Mouse (Mus musculus) macrophage (primary cell): Measurements from ENCODE around the gene Hoxc13. TPM values are rescaled to one million over a fixed set of nuclear protein-coding genes. Genes with fewer than 3 reads are reported as not detected.

Source experiments
- H3K27ac ChIP-seq: fragments of 350-480 bp; formaldehyde crosslinking; 2 replicates; pipeline ENCODE4 v1.9.0; 2021
- H3K36me3 ChIP-seq: fragments of 350-480 bp; formaldehyde crosslinking; 2 replicates; pipeline ENCODE4 v1.9.0; 2021; ENCODE audit errors: inconsistent target
- H3K4me3 ChIP-seq: fragments of 350-480 bp; formaldehyde crosslinking; 2 replicates; pipeline ENCODE4 v1.9.0; 2021; ENCODE audit errors: inconsistent target
- H3K79me2 ChIP-seq: fragments of 350-480 bp; formaldehyde crosslinking; 2 replicates; pipeline ENCODE4 v1.9.0; 2021; ENCODE audit errors: inconsistent target
- WGBS: methylation state at CpG from one replicate; pipeline ENCODE4 v1.1.7; 2026; ENCODE audit warnings: inconsistent platforms; ENCODE audit not compliant: missing documents; 5-methylcytosine and 5-hydroxymethylcytosine counted together
- polyA plus RNA-seq: library from polyadenylated mRNA; stranded (reverse); fragments of 250-400 nt; gene quantifications from 3 replicates; pipeline ENCODE4 v1.2.4, GENCODE M21; 2018; ENCODE audit warnings: inconsistent platforms
- total RNA-seq, 78 experiments: library from RNA; depleted of rRNA; stranded (reverse); fragments of 250-400 nt; gene quantifications; 1 replicate in 9 of 78; 2 replicates in 24 of 78; 3 replicates in 43 of 78; 4 replicates in 2 of 78; pipeline ENCODE4 v1.2.4; 2018; ENCODE audit warnings: inconsistent platforms in 56 of 78

The Hoxc13 gene
- not detected for total RNA-seq (2018; cell fraction: chromatin; rRNA removed)
- not detected for total RNA-seq (2018; cell fraction: cytosol; rRNA removed)
- not detected for total RNA-seq (2018; cell fraction: nucleus; rRNA removed)
- polyA plus RNA-seq, result not detected in 3 replicates

DNA sequence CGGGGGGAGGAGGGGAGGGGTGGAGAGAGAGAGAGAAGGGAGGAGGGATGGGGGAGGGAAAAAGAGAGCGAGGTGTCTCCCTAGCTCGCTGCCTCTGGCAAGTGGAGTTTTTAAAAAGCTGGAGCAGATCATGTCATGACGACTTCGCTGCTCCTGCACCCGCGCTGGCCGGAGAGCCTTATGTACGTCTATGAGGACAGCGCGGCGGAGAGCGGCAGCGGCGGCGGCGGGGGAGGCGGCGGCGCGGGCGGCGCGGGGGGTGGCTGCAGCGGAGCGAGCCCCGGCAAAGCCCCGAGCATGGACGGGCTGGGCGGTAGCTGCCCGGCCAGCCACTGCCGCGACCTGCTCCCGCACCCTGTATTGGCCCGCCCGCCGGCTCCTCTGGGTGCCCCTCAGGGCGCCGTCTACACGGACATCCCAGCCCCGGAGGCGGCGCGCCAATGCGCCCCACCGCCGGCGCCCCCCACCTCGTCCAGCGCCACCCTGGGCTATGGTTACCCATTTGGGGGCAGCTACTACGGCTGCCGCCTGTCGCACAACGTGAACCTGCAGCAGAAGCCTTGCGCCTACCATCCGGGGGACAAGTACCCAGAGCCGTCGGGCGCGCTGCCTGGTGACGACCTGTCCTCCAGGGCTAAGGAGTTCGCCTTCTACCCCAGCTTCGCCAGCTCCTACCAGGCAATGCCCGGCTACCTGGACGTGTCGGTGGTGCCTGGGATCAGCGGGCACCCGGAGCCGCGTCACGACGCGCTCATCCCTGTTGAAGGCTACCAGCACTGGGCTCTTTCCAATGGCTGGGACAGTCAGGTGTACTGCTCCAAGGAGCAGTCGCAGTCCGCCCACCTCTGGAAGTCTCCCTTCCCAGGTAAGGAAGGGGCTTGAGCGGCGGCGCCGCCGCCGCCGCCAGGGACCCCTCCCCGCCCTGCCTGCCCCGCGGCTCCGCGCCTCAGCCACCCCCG, at the start of gene Hoxc13:
Hoxc13 (plus strand) TSS at position 51 of the 959 bp plus-strand sequence.
- 7% methylated on average over 83 of the region's 88 CpGs for WGBS
- no peak within 1 kb of the TSS for H3K4me3 ChIP-seq
- no peaks in the 10 kb centered on the region for H3K79me2 ChIP-seq
- no peaks in the 10 kb centered on the region for H3K36me3 ChIP-seq
- H3K27ac ChIP-seq, result no peak within 1 kb of the TSS

DNA sequence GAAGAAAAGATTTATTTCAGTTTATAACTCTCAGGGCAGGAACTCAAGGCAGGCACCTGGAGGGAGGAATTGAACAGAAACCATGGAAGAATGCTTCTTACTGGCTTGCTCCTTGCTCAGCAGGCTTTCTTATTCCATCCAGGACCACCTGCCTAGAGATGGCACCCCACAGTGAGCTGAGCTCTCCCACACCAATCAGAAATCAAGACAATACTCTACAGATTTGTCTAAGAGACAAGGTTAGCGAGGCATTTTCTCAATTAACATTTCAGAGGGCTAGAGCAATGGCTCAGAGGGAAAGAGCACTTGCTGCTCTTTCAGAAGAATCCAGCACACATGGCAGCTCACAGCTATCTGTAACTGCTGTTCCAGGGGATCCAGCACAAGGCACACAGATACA, 35.1 kb upstream of the Hoxc13 start:
- Histone ChIP-seq H3K27ac (no peak overlapping the region), H3K36me3 (no peaks in the 10 kb centered on the region)

DNA sequence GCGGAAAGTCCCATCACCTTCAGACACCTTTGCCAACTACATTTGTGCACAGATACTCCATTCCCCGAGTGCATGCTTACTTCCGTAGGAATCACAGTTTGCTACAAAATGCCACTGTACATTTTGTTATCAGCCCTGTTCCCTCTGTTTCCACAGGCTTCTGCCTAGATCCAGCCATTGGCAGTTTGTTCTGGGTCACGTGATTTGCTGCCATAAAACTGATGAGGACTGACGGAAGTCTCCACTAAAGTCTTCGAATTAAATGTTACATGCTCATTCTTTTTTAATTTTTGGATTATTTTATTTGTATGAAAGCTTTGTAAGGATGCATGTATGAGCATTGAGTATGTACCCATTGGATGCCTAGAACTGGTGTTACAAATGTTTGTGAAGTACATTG, 25.8 kb upstream of the Hoxc13 start:
- H3K36me3 ChIP-seq, result no peaks in the 10 kb centered on the region
- H3K79me2 ChIP-seq, result no peaks in the 10 kb centered on the region
- WGBS, result 83% methylated on average over 6 of the region's 6 CpGs
- no peak overlapping the region for H3K27ac ChIP-seq
- no peak overlapping the region for H3K4me3 ChIP-seq

More for the DNA sequence above, 35.1 kb upstream of the Hoxc13 start:
- no peaks in the 10 kb centered on the region for H3K79me2 ChIP-seq
- WGBS, result 37% methylated on average over 1 of the region's 1 CpGs
- H3K4me3 ChIP-seq, result no peak overlapping the region

DNA sequence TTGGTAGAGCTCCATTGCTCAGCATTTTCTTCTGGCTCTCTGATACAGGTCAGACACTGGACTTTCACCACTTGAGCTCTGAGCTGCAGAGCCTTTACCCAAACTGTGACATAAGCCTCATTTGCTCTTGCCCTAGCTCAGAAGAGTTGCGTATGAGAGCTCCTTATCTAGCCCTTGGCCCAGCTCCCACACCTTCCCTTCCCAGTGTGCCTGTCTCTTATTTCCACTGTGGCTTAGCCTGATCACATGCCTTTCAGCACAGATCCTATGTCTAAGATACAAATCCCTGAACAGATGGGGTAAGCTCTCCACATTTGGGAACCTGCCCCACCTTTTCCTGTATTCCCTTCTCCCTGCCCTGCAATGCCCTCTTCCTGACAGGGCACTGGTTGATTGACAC, 16.0 kb upstream of the Hoxc13 start:
- no peak overlapping the region for H3K4me3 ChIP-seq
- H3K27ac ChIP-seq, result no peak overlapping the region
- H3K36me3 ChIP-seq, result no peaks in the 10 kb centered on the region
- WGBS, result 64% methylated on average over 1 of the region's 1 CpGs
- H3K79me2 ChIP-seq, result no peaks in the 10 kb centered on the region

DNA sequence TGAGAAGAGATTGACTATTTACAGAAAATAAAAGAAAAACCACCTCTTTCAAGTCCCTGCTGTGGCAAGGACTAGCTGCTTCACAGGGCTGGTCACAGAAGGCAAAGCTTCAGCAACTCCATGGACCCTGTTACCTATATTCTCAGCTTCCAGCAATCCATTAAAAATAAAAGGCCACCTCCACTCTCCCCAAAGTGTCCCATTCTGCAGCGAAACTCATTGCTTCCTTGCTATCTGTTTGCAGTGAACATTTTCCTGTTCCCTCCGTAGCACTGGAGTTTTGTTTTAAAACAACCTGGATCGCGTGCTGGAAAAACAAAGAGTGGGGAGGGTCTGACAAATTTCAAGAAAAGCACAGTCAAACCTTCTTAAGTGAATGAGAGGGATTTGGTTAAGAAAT, 11.4 kb upstream of the Hoxc13 start:
- WGBS, result 5% methylated on average over 4 of the region's 4 CpGs
- Histone ChIP-seq H3K4me3 (no peak overlapping the region), H3K79me2 (no peaks in the 10 kb centered on the region), H3K36me3 (no peaks in the 10 kb centered on the region), H3K27ac (no peak overlapping the region)

DNA sequence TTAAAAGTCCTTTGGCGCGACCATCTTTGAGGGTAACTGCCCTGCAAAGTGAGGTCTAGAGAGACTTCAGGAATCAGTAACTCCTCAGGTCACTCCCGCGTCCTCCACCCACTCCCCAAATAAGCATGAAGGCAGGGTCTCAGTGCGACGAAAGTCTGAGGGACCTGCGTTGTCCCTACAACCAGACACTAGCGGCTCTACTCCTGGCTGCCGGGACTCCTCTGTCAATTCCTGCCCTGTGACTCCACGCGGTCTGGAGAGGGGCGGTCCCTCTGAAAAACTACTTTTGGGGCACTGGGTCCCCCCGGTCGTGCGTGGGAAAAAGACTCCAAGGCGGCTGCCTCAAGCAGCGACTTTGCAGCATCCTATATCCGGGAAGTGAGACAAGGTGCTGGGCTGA, 10.9 kb upstream of the Hoxc13 start:
- 2% methylated on average over 18 of the region's 18 CpGs for WGBS
- H3K79me2 ChIP-seq, result no peaks in the 10 kb centered on the region
- no peak overlapping the region for H3K4me3 ChIP-seq
- no peaks in the 10 kb centered on the region for H3K36me3 ChIP-seq
- no peak overlapping the region for H3K27ac ChIP-seq

DNA sequence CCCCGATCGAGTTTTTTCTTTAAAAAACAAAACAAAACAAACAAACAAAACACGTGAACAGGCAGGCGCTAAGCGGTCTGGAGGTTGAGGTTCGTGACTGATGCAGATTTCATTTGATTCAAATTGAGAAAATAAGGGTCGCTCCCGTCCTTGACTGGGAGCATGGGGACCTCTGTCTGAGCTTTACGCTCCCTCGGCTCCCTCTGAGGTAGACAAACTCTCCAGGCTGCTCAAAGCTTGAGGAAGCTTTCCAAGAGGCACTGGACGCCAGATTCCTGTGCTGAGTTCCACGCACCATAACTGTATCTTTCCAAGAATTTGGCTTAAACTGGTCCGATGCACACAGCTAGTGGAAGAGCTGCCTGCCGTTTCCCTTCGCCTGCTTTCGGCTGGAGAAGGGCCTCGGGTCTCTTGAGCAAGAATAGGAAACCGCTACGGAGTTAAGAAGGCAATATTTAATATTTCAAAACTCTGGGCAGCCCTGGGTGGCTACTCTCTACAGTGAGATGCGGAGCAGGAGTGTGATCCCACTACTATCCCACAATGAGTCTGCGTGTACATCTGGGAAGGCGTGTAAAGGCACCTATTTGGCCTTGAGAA, 10.3 kb upstream of the Hoxc13 start:
- no peak overlapping the region for H3K4me3 ChIP-seq
- 4% methylated on average over 22 of the region's 22 CpGs for WGBS
- no peak overlapping the region for H3K27ac ChIP-seq
- H3K79me2 ChIP-seq, result no peaks in the 10 kb centered on the region
- no peaks in the 10 kb centered on the region for H3K36me3 ChIP-seq

DNA sequence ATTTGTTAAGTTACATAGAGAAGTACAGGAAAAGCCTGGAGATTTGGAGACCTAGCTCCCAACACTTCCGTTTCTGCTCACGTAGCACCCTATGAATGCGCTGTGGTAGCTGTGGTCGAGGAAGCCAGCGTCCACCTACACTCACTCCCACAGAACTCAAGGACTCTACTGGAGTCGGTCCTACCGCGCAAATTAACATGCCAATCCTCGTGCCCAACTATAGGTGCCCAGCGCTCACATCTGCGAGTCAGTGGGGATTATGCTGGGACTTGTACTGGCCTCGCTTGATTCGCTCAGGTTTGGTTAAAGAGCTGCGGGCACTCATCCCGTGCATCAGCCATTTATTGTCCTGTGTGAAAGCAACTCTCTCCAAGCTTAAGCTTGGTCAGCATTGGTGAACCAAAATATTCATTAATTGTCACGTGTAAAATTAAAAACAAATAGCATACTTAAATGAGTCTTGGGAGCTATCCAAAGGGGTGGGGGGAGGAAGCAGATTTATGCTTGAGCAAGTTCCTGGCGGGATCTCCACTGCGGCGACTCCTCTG, 7.8 kb upstream of the Hoxc13 start:
- Histone ChIP-seq H3K4me3 (no peak overlapping the region), H3K36me3 (no peaks in the 10 kb centered on the region), H3K79me2 (no peaks in the 10 kb centered on the region), H3K27ac (no peak overlapping the region)
- 7% methylated on average over 19 of the region's 19 CpGs for WGBS

DNA sequence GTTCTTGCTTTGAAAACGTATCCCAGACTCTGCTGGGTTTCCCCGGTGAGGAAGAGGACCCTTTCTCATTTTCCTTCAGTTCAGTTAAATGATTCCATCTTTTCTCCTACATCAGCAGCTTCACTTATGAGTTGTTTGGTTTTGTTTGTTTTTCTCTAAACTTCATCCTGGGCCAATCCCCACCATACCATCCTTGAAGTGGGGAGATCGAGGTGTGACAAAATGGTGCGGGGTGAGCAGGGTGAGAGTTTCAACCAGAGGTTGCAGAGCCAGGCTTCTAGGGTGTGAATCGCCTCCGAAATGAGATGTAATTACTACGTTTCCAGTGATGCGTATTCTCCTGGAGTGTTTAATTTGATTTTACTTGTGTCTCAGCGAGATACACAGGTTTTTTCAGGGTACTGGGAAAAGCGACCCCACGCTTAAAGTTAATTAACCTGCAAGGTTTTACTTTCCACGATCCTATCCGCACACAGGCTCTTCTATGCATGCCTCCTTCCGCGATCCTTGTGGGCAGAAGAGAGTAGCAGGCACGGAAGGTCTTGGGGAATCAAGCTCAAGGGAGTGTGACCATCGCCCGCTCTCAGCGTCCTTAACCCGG, 2.8 kb upstream of the Hoxc13 start:
- H3K79me2 ChIP-seq, result no peaks in the 10 kb centered on the region
- H3K36me3 ChIP-seq, result no peaks in the 10 kb centered on the region
- H3K27ac ChIP-seq, result no peak overlapping the region
- 9% methylated on average over 20 of the region's 20 CpGs for WGBS
- no peak overlapping the region for H3K4me3 ChIP-seq

DNA sequence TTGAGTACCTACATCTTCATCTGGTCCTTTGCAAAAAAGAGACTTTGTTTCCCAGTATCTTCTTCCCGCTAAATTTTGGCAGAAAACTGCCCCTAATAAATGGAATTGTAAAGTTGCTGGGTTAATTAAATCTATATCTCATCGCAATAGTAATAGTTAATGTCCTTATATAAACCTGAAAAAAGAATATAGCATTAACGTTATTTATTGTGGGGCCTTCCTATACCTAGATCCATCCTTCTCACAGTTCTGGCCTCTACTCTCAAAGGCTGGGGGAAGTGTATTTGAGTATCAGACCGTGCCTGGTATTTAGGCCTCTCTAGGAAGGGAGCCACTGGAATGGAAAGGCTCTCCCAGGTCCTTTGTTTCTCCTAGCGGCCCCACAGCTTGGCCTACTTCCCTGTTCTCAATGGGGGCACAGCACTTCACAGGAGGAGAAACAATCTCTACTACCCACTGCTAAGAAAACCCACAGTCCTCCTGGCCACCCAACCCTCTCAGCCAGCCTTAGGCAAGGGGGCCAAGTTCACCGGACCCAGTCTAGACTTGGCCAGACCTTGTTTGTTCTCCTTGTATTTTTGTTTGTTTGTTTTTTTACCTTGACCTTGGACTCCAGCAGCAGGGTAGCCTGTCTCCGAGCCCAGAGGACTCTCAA, 2.2 kb upstream of the Hoxc13 start:
- Histone ChIP-seq H3K36me3 (no peaks in the 10 kb centered on the region), H3K4me3 (no peak overlapping the region), H3K79me2 (no peaks in the 10 kb centered on the region), H3K27ac (no peak overlapping the region)
- WGBS, result 4% methylated on average over 7 of the region's 7 CpGs

DNA sequence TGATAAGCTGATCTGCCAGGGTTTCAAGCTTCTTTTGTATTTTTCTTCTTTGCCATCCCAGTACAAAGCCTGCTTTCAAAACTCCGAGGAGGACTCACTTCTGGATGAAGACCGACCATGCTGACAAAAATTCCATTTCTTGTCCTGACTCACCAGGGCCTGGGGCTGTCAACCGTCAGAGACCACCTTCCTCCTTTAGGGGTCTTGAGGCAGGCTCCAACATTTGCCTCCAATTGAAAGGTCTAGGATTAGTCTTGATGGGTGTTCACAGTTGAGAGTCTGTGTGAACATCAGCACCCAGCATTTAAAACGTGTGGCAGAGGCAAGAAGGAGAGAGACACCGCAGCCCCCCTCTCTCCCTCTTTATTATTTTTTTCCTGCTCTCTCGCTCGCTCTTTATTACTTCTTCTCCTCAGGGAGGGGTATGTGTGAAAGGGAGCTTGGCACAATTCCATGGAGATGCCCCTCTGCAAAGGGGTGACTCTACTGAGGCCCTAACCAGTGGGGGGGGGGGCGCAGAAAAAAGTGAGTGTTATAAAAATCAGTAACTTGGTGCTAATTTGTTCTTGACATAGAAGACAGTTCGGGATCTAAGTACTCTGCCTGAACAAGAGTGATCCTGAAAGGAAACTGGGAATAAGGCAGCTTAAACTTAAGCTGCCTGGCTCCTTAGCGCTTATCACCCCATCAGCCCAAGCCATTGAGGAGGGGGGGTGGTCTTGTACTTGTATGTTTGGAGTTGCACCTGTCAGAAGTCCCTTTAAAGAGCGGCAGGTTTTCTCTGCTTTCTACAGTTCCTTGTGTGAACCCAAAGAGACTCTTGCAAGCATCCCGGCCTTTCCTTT, 1.3 kb upstream of the Hoxc13 start:
- 9% methylated on average over 12 of the region's 12 CpGs for whole genome bisulfite sequencing
- Histone ChIP-seq H3K79me2 (no peaks in the 10 kb centered on the region), H3K36me3 (no peaks in the 10 kb centered on the region), H3K27ac (no peak overlapping the region), H3K4me3 (no peak overlapping the region)

DNA sequence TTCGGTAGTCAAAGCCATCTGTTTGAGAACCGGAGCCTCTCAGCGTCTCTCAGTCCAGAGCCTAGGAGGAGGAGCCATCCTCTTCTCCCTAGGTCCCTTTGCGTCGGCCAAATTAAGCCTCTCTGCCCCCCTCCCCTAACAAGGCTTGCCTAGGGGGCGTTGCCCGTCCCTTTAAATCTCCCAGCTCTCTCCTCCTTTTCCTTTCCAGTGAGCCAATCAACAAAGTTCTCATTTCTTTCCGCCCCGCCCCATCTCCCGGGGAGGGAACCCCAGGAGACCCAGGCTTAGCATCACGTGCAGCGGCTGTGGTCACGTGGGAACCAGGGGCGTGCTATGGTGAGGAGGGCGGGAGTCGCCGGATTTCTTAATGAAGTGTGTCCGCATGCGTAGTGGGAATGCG, 284 bp upstream of the Hoxc13 start:
- H3K79me2 ChIP-seq, result no peaks in the 10 kb centered on the region
- H3K36me3 ChIP-seq, result no peaks in the 10 kb centered on the region
- H3K4me3 ChIP-seq, result no peak overlapping the region
- no peak overlapping the region for H3K27ac ChIP-seq
- 4% methylated on average over 15 of the region's 20 CpGs for WGBS

DNA sequence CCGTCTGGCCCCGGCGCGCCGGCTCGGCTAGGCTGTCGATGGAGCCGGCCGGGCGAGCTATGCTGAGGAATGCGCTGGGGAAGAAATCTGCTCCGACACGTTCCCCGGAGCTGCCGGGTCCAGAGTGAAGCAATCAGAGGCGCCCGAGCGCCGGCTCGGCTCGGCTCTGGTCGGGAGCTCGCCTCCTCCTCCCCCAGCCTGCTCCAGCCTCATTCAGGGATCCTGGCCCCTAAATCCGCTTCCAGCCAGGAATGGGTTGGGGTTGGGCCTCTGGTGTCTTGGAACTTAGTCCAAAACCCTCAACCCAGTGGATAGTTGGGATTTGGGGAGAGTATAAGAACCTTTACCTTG, 1.1 kb downstream of the Hoxc13 start:
- no peaks in the 10 kb centered on the region for H3K36me3 ChIP-seq
- no peak overlapping the region for H3K27ac ChIP-seq
- H3K4me3 ChIP-seq, result no peak overlapping the region
- WGBS, result 6% methylated on average over 20 of the region's 24 CpGs
- H3K79me2 ChIP-seq, result no peaks in the 10 kb centered on the region
